Mouse (Mus musculus) c-Kit-negative CD71-positive TER-119-positive erythroid progenitor cells, embryonic 14.5 days (primary cell): ENCODE results near the gene Dlg2.

Source experiments
- DNase-seq: peaks from one replicate; pipeline ENCODE4 v3.0.0-alpha.2; 2013; ENCODE audit warnings: low read depth, low spot score

Dlg2 gene

DNA sequence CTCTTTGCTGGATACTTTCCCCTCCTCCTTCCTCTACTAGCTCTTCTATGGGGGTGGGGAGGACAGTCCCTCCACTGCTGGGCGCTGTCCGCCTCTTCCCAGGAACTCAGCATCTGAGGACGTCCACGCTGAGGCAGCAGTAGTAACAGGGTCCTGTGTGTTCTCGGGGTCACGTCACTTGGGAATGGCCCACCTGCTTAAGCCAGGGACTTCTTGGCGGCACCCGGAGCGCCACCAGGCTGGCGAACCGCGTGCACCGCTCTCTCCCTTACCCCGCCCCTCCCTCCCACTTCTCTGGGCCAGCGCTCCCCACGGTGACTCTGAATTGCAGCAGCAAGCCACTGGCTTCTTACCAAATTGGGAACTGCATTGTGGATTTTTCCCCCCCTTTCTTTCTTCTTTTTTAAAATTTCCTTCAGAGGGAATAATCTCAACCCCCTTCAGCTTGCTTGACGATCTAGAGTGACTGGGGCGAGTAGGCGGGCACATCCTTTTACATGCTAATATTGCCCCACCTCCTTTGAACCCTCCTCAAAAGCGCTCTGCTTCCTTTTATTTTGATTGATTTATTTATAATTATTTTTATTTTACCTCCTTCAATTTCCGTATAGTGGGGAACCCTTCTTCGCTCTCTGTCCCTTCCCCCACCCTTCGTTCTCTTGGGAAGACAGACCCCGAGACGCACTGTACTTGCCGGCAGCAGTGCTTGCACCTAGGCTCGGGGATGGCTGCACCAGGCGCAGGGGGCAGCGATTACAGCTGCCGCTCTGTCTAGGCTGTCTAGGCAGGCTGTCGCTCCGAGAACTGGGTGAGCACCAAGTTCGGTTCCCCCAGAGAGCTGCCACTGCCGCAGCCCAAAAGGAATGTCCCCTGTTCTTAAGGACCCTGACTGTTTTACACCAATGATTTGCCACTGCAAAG, 785.8 kb downstream of the Dlg2 start:
- no peak for DNase-seq

GRCm38 (mm10) chr7:91262998-91263397, 786.5 kb downstream of the Dlg2 start:
- DNase-seq, result no peak

DNA sequence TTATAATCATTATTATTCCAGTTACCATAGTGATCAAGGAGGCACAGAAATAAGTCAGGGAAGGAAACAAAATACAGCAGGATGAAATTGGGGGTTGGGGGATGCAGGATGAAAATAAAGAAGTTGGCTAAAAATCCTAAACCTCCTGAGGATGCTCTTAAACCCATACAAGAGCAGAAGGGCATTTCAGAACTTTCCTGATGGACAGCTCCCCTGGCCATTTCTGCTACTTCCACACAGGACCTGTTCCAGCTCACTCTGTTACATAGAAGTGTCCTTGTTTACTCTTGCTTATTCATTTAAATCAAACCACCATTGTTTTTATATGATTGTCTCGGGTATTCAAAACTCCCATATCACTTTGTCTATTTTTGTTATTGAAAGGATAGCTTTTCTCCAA, 791.3 kb downstream of the Dlg2 start:
- no peak for DNase-seq

- no peak for DNase-seq
Measured at GRCm38 (mm10) chr7:91284167-91284566, 807.7 kb downstream of the Dlg2 start.

- no peak for DNase-seq
Measured at GRCm38 (mm10) chr7:91288324-91288723, 811.9 kb downstream of the Dlg2 start.

DNA sequence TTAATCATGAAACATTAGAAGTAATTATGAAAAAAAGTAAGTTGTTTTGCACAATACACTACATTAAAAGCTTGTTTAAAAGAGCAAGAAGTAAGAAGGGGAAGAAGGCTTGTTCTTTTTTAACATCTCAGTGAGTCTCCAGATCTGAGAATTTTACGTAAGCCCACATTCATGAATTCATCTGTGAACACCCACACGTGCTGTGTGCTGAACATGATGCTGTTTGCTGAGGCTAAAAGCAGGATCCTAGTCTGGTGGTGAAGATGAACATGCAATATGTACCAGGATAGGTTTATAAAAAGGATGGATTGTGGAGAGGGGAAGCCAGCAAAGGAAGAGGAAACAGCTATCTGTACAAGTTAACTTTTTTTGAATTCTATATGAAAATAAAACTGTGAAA, 819.7 kb downstream of the Dlg2 start:
- no peak for DNase-seq

DNA sequence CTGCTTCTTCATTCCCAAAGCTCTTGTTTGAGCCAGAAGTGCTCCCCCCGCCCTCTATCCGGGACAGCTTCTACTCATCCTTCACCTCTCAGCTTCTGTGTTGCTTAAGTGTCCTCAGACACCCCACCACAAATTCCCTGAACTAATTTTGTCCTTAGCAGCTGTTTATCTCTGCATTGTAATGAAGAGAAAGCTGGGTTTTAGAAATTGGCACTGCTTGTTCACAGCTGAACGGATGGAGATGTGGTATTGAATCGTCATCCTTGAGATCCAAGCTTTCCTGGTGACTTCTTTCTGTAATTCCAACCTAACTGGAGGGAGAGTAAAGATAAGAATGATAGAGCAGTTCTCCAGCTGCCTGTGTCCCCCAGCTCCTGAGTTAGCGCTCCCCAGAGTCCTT, 834.7 kb downstream of the Dlg2 start:
- DNase-seq, result no peak

DNA sequence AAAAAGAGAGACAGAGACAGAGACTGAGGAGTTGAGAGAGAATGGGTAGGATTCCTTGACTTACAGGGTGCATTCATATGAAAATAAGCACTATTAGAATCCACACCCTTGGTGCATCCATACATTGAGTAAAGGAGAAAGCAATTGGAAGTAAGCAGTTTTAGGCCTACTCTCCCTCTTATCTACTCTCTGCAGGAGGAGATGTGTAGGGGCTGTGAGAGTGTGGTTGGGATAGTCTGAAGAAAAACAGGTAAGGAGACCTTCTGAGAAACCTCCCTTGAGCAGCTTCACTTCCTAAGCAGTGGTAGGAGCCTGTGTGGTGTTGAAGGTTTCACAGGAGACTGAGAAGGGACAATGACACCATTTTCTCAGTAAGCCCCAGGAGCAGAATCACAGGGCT, 868.6 kb downstream of the Dlg2 start:
- no peak for DNase-seq

DNA sequence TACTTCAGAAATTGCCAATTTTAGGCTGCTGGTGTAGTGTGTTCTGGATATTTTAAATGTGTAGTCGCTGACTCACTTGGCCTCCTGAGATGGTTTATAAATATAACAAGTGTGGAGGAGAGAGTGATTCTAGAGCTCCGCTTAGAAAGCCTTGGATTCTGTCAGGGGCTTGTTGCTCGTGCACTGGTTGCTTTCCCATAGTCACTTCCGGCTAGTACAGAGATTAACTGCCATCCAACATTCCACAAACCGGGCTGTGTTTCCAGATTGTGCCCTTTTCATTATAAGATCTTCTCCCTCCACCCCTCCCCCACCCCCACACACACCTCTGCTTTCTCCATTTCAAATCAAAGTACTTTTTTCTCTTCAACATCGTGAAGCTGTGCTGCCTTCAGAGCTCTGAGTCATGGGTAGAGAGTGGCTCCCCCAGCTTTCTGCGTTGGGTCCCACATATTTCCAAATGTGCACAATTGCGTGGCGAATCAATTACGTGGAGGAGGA, 893.4 kb downstream of the Dlg2 start:
- no peak for DNase-seq

GRCm38 (mm10) chr7:91382281-91382680, 905.8 kb downstream of the Dlg2 start:
- DNase-seq, result no peak

- no peak for DNase-seq
Measured at GRCm38 (mm10) chr7:91383873-91384272, 907.4 kb downstream of the Dlg2 start.

GRCm38 (mm10) chr7:91389272-91389671, 912.8 kb downstream of the Dlg2 start:
- no peak for DNase-seq

DNA sequence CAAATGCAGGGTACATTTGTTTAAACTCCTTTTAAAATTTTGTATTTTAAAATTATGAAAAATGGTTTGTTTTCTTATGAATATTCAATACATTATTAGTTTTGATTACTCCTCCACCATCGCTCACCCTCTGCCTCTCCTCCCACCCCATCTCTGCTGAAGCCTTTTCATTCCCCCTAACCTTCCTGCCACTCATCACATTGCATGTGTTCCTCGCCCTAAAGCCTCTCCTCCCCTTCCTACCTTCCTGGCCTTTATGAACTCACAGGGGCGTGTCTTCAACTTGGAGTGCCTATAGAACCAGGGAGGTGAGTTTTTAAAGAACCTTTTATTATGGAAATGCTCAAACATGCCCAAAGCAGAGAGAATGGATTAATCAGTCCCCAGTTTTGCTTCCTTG, 921.4 kb downstream of the Dlg2 start:
- DNase-seq, result no peak

- DNase-seq, result no peak
Measured at GRCm38 (mm10) chr7:91412109-91412508, 935.6 kb downstream of the Dlg2 start.

DNA sequence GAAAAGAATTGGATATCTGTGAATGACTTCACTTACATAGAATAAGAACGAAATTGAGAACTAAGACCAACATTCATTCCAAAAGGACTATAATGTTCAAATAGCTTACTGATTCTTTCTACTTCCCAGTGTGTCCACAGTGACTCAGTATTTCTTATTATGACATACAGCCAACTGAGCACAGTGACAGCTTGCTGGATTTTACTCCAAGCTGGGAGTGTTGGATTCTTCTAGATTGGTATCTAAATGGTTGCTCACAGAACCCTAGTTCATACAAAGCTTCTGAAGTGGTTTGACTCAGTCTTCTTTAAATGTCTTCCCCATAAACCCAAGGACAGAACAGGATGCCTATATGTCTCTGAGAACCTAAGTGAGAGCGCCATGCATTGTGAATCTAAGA, 937.7 kb downstream of the Dlg2 start:
- no peak for DNase-seq

DNA sequence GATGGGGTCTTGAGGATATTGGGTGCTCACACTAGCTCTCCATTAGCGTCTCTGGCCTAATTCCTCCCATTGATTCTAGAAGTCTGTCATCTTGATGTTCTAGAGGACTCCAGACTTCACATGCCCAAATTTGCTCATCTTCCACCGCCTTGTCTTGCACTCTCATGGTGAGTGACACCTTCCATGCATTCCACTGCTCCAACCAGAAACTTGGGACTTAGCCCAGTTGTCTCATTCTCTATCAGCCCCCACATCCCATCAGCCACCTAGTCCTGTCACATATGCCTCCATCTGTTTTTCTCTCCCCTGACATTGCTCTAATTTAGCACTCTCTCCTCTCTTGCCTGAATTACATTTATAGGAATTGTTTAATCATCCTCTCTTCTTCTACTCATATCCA, 938.3 kb downstream of the Dlg2 start:
- DNase-seq, result no peak

- DNase-seq, result no peak
Measured at GRCm38 (mm10) chr7:91420215-91420614, 943.7 kb downstream of the Dlg2 start.

GRCm38 (mm10) chr7:91423784-91424183, 947.3 kb downstream of the Dlg2 start:
- DNase-seq, result no peak

DNA sequence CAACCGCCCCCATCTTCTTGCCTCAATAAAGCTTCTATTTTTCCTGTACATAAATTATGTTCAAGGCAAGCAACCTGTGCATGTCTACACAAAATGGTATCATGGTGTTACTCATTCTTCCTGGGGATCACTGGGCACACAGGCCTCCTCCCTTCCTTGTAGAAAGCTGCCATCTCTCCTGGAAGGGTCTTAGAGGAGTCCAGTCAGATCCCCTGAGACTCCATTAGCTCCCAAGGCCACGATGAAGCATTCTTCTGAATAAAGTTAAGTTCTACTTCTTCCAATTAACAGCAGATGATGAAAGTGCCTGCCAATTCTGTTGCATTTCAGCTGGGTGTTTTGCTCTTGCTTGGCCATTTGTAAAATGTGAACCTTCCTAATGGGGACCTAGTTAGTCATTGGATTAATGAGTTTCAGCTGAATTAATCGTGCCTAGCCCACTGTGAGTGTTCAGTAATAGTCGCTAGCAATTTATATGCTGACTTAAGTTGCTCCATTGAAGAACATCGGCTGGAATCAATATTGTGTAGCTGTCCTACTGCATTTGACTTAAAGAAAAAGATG, 953.3 kb downstream of the Dlg2 start:
- no peak for DNase-seq

- DNase-seq, result peak; percentile 2
Measured at GRCm38 (mm10) chr7:91431594-91432240, 955.2 kb downstream of the Dlg2 start.

GRCm38 (mm10) chr7:91432563-91432962, 956.1 kb downstream of the Dlg2 start:
- DNase-seq, result no peak

GRCm38 (mm10) chr7:91434739-91435138, 958.3 kb downstream of the Dlg2 start:
- no peak for DNase-seq

DNA sequence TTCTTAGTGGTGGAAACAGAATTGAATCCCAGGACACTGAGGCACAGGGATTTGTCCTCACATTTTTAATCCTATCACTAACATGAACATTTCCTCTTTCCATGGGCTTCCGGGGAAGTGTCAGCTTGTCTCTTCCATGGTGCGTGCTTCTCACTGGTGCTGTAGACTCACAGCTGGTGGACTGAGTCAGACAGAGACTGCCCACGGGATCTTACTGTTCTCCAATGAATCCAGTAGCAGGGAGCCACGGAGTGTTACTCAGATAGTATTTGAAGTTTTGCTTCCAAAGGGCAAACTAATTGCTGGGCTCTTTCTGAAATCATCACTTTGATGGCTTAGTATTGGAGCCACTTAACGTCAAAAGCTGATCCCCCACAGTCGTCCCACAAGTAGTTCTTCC, 963.9 kb downstream of the Dlg2 start:
- no peak for DNase-seq
